Mouse (Mus musculus): ENCODE results near the gene Gpx2. TPM values are rescaled to one million over a fixed set of nuclear protein-coding genes. Genes with fewer than 3 reads are reported as not detected.

The Gpx2 gene
- polyA plus RNA-seq, 1 experiment from 2014 or later = not detected

GRCm38 (mm10) chr12:76750866-76751459, 44.4 kb downstream of the Gpx2 start:
- Histone ChIP-seq H3K27ac (ENCODE audit: low read depth, low read length) (no peak overlapping the region), H3K9me3 (ENCODE audit: control insufficient read depth, low read length) (no peaks in the 10 kb centered on the region), H3K4me1 (replicated peaks; ENCODE audit: control insufficient read depth, insufficient read depth, low read length) (no peaks in the 10 kb centered on the region), H3K36me3 (ENCODE audit: control insufficient read depth, insufficient read depth, low read length) (no peaks in the 10 kb centered on the region), H3K27me3 (replicated peaks; ENCODE audit: control insufficient read depth, insufficient read depth, low read length) (no peaks in the 10 kb centered on the region), H3K4me2 (no peak overlapping the region), H3K9ac (ENCODE audit: low read depth, low read length) (no peak overlapping the region), H3K4me3 (ENCODE audit: low read depth, low read length) (no peak overlapping the region)
- ATAC-seq (replicated peaks; ENCODE audit: low FRiP score) (no peak), DNase-seq (ENCODE audit: low spot score) (no peak)
- 80% methylated on average over 16 of the region's 16 CpGs for WGBS

Other genes starting within 250 kb of the Gpx2 start
- 53.4 and 61.2 TPM in 2 replicates for gene Sptb, start 85.0 kb downstream of the Gpx2 start, polyA plus RNA-seq (2014; fragmentation: Nextera tagmentation; extraction: Ambion mirVana)
- 144 and 154 TPM in 2 replicates for gene Churc1, start 30.0 kb downstream of the Gpx2 start, polyA plus RNA-seq (2014; fragmentation: Nextera tagmentation; extraction: Ambion mirVana)
- gene Fntb, start 30.0 kb downstream of the Gpx2 start, polyA plus RNA-seq (2014; fragmentation: Nextera tagmentation; extraction: Ambion mirVana) = 41.6 and 43.8 TPM in 2 replicates
- 1.7 and 2.1 TPM in 2 replicates for gene Rab15, start 27.4 kb upstream of the Gpx2 start, polyA plus RNA-seq (2014; fragmentation: Nextera tagmentation; extraction: Ambion mirVana)
- gene Max, start 166.6 kb upstream of the Gpx2 start, polyA plus RNA-seq (2014; fragmentation: Nextera tagmentation; extraction: Ambion mirVana) = 17.8 and 21.9 TPM in 2 replicates

All from liver, embryonic 11.5 days (tissue).